Mouse (Mus musculus) hindbrain, embryonic 16.5 days (tissue): ENCODE data around the gene Nrsn1. TPM values are rescaled to one million over a fixed set of nuclear protein-coding genes. Genes with fewer than 3 reads are reported as not detected.
A peak's percentile ranks its signal among the peaks of the same experiment; 100 is the strongest.
"Not testable (repeated sequence)": the region's sequence is repeated elsewhere in the genome, so short reads cannot be mapped to it uniquely, and the experiment has no call there.

ENCODE experiments used
- ATAC-seq: fragments of 200-750 bp; cut with Nextera tagmentation; 2 replicates; pipeline ENCODE4 v1.8.0; 2017; ENCODE audit warnings: moderate TSS enrichment, moderate library complexity
- H3K27ac ChIP-seq: fragments of 300-500 bp; sonication (generic); 2 replicates; pipeline ENCODE4 v1.5.1; 2014; ENCODE audit warnings: low read depth, mild to moderate bottlenecking, control low read depth, low read length, moderate library complexity
- H3K27me3 ChIP-seq: fragments of 300-500 bp; sonication (generic); replicated peaks from 2 replicates; pipeline ENCODE4 v1.6.1; 2014; ENCODE audit warnings: low read length; ENCODE audit not compliant: control insufficient read depth, insufficient read depth
- H3K36me3 ChIP-seq: fragments of 300-500 bp; sonication (generic); 2 replicates; pipeline ENCODE4 v1.6.1; 2014; ENCODE audit warnings: mild to moderate bottlenecking, low read length, moderate library complexity, mixed read lengths; ENCODE audit not compliant: control insufficient read depth, insufficient read depth
- H3K4me1 ChIP-seq: fragments of 300-500 bp; sonication (generic); 2 replicates; pipeline ENCODE4 v1.6.1; 2014; ENCODE audit warnings: low read depth, low read length; ENCODE audit not compliant: control insufficient read depth, insufficient read depth
- H3K4me2 ChIP-seq: fragments of 300-500 bp; sonication (generic); 2 replicates; pipeline ENCODE4 v1.6.1; 2014; ENCODE audit warnings: mild to moderate bottlenecking, low read length, control low read depth, moderate library complexity
- H3K4me3 ChIP-seq: fragments of 300-500 bp; sonication (generic); 2 replicates; pipeline ENCODE4 v1.5.1; 2014; ENCODE audit warnings: mild to moderate bottlenecking, low read length, control low read depth, moderate library complexity
- H3K9ac ChIP-seq: fragments of 300-500 bp; sonication (generic); 2 replicates; pipeline ENCODE4 v1.6.1; 2014; ENCODE audit warnings: low read depth, mild to moderate bottlenecking, control low read depth, low read length, moderate library complexity
- H3K9me3 ChIP-seq: fragments of 300-500 bp; sonication (generic); 2 replicates; pipeline ENCODE4 v1.6.1; 2014; ENCODE audit warnings: mild to moderate bottlenecking, low read length, moderate library complexity; ENCODE audit not compliant: control insufficient read depth
- WGBS: fragments of 180-500 bp; shearing (Covaris S2); extraction: QIAGEN DNeasy Blood & Tissue Kit; methylation state at CpG from one replicate; pipeline ENCODE4 v1.1.7; 2014; 5-methylcytosine and 5-hydroxymethylcytosine counted together
- polyA plus RNA-seq: library from polyadenylated mRNA; unstranded; fragments of >200 nt; fragmentation: Nextera tagmentation; extraction: Ambion mirVana; gene quantifications from 2 replicates; pipeline ENCODE4 v1.2.1, GENCODE M21; 2015

The Nrsn1 gene
- 80.7 and 81.0 TPM in 2 replicates for polyA plus RNA-seq

DNA sequence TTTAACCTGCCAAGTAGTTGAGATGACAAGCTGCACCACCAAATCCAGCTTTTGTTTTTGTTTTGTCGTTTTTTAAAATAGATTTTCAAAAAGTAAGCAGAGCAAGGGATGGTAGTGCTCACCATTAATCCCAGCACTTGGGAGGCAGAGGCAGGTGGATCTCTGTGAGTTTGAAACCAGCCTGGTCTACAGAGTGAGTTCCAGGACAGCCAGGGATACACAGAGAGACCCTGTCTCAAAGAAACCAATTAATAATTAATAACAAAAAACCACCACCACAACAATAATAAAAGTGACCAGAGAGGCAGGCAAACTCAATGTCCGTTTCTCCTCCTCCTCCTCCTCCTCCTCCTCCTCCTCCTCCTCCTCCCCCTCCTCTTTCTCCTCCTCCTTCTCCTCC lies at the start of gene Nrsn1:
Nrsn1 (minus strand) TSS at position 101 of the 400 bp plus-strand sequence.
- H3K4me2 ChIP-seq = peak within 1 kb of the TSS; percentile 60
- H3K27ac ChIP-seq = peak within 1 kb of the TSS; percentile 66; the same call in 1 of the 2 replicates
- not testable (repeated sequence) for H3K9me3 ChIP-seq, H3K36me3 ChIP-seq, H3K4me1 ChIP-seq, H3K27me3 ChIP-seq, ATAC-seq
- WGBS = 61% methylated on average over 2 of the region's 2 CpGs
- H3K4me3 ChIP-seq = peak within 1 kb of the TSS; percentile 55
- peak within 1 kb of the TSS; percentile 65 for H3K9ac ChIP-seq

DNA sequence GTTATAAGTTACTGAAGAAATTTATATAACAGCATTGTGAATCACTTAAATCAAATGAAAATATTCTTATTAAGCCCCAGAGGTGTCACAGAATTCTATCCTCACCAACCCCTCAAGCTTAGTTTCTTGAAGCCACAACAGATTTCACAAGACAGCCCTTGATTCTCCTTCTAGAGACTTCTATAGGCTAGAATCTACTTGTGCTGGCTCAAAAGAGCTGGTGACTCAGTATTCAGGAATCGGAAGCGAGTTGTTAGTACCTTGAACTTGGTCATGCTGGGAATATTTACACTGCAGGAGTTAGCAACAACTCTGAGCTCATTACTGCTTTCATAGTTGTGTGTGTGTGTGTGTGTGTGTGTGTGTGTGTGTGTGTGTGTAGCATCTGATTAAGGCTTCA lies 41.8 kb upstream of the Nrsn1 start:
- no peaks in the 10 kb centered on the region for H3K36me3 ChIP-seq
- 83% methylated on average over 2 of the region's 2 CpGs for WGBS
- H3K4me3 ChIP-seq = no peak overlapping the region

DNA sequence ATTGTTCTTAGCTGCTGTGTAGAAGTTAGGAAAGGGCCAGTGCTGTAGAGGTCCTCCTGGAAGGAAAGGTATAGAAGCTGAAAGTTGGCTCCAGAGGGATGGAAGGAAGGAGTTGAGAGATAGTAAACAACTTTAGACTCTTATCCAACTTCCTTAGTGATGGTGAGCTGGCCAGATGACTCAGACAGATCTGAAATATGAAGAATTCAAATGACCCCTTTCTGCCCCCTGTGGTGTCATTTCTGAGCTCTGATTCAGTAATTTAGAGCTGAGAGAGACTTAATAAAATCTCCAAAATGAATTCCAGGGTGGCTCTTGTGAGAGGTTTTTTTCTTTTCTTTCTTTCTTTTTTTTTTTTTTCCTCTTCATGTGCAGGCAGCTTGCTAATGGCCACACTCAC lies 39.8 kb upstream of the Nrsn1 start:
- Histone ChIP-seq H3K9me3 (no peaks in the 10 kb centered on the region), H3K27ac (no peak overlapping the region), H3K36me3 (no peaks in the 10 kb centered on the region), H3K4me2 (no peak overlapping the region), H3K4me1 (no peaks in the 10 kb centered on the region), H3K4me3 (no peak overlapping the region), H3K27me3 (no peaks in the 10 kb centered on the region), H3K9ac (no peak overlapping the region)
- ATAC-seq = no peak

More for the DNA sequence above, 41.8 kb upstream of the Nrsn1 start:
- Histone ChIP-seq H3K9ac (no peak overlapping the region), H3K27me3 (no peaks in the 10 kb centered on the region), H3K9me3 (no peaks in the 10 kb centered on the region), H3K4me2 (no peak overlapping the region), H3K4me1 (no peaks in the 10 kb centered on the region), H3K27ac (no peak overlapping the region)
- ATAC-seq = no peak

DNA sequence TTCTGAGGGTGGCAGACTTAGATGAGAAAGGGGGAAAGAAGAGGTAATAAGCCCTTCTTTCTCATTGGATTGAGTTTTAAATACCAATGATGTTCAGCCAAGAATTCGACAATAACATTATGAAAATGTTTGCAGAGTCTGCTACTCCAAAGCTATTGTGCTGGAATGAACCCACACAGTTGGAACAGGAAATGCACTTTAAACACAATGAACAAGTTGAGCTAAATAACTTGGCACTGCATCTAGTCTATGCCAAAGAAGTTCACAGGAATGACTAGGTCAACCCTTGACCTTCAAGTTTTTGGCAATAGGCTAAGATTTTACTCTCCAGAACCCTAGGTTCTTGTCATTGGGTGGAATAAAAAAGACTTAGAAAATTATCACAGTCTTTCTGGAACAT lies 18.4 kb upstream of the Nrsn1 start:
- WGBS = 83% methylated on average over 1 of the region's 1 CpGs
- Histone ChIP-seq H3K4me3 (no peak overlapping the region), H3K36me3 (no peaks in the 10 kb centered on the region), H3K27me3 (no peaks in the 10 kb centered on the region), H3K9me3 (no peaks in the 10 kb centered on the region), H3K4me1 (no peaks in the 10 kb centered on the region), H3K9ac (no peak overlapping the region), H3K27ac (no peak overlapping the region), H3K4me2 (no peak overlapping the region)
- ATAC-seq = no peak

DNA sequence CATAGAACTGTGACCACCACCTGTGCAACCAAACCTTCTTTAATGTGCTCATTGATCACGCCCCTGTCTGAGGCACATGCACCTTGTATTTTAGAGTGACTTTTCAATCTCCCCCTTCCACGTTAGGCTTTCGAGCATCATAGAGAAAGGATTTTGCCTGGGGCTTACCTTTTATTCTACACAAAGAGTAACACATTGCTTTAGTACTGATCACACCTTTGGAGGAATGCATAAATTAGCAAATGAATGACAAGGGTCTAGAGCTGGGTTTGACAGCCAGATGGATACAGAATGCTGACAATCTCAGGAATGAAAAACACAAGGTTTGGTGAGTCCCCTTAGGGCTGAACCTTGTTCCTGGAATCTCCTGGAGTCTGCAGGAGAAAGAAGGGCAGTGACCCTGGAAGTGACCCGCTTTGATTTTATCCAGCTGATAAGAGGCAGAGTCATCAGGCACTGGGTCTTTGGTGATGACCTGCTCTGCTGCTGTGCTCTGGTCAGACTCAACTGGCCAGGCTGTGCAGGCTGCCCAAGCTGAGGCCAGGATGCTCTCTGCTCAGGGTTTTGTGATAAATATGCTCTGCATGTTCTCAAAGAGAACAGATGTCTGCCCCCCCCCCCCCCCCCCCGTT lies 4.7 kb upstream of the Nrsn1 start:
- H3K9ac ChIP-seq = no peak overlapping the region
- no peaks in the 10 kb centered on the region for H3K36me3 ChIP-seq
- H3K4me1 ChIP-seq = no peaks in the 10 kb centered on the region
- no peak for ATAC-seq
- no peaks in the 10 kb centered on the region for H3K27me3 ChIP-seq
- 59% methylated on average over 5 of the region's 5 CpGs for WGBS
- no peaks in the 10 kb centered on the region for H3K9me3 ChIP-seq
- no peak overlapping the region for H3K4me3 ChIP-seq
- no peak overlapping the region for H3K4me2 ChIP-seq
- H3K27ac ChIP-seq = no peak overlapping the region

DNA sequence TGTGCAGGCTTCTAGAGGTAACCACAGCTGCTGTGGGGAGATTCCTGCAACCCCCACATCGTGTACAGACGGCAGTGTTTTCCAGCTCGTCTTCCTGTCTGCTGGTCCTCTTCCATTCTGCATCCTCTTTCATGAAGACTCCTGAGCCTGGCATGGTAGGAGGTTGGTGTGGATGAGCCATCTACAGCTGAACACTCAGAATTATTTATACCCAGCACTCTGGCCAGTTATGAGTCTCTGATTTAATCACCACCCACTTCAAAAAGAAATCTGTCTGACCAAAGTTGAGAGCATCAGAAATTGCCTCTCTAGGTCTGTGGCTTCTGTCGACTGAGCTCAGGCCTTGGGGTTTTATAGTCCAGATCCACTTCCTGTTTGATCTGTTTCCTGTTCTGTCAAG lies 1.9 kb upstream of the Nrsn1 start:
- Histone ChIP-seq H3K27me3 (no peaks in the 10 kb centered on the region), H3K9ac (no peak overlapping the region), H3K4me3 (no peak overlapping the region), H3K4me2 (no peak overlapping the region), H3K27ac (no peak overlapping the region), H3K9me3 (no peaks in the 10 kb centered on the region), H3K36me3 (no peaks in the 10 kb centered on the region), H3K4me1 (peaks cover 6% of the 10 kb centered on the region)
- no peak for ATAC-seq
- 83% methylated on average over 4 of the region's 4 CpGs for WGBS

DNA sequence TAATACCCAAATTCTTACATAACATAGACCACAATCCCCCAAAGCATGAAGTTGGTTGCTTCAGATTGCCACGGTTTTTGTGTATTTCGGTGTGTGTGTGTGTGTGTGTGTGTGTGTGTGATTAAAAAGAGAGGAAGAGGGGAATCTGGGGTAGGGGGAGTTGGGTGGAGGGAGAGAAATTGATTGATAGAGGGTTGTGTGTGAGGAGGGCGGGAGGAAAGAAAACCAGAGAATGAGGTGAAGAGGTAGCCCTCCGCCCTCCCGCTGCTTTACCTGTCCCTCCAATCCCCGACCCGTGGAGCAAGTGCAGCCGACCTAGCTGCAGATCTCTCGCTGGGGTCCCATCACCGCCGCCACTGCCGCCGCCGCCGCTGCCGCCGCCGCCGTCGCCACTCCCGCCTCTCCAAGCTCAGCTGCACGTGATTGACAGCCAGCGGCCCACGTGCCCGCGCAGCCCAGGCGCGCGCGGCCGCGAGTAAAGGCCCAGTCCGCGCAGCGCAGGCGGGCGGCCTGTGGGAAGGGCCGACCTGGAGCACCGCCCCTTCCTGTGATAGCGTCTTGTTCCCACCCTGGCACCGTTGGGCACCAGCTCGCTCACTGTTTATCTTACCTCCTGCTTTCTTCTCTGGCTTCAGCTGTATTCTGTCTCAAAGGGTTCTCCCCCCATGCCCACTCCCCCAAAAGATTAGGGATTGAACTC lies 583 bp downstream of the Nrsn1 start:
- H3K4me2 ChIP-seq = peak overlapping the region; percentile 60
- 3% methylated on average over 28 of the region's 42 CpGs for WGBS
- peak overlapping the region; percentile 55 for H3K4me3 ChIP-seq
- H3K36me3 ChIP-seq = no peaks in the 10 kb centered on the region
- no peaks in the 10 kb centered on the region for H3K9me3 ChIP-seq
- peaks cover 6% of the 10 kb centered on the region for H3K4me1 ChIP-seq
- H3K27ac ChIP-seq = peak overlapping the region; percentile 66; the same call in 1 of the 2 replicates
- H3K27me3 ChIP-seq = no peaks in the 10 kb centered on the region
- ATAC-seq = peak; percentile 97
- H3K9ac ChIP-seq = peak overlapping the region; percentile 65

DNA sequence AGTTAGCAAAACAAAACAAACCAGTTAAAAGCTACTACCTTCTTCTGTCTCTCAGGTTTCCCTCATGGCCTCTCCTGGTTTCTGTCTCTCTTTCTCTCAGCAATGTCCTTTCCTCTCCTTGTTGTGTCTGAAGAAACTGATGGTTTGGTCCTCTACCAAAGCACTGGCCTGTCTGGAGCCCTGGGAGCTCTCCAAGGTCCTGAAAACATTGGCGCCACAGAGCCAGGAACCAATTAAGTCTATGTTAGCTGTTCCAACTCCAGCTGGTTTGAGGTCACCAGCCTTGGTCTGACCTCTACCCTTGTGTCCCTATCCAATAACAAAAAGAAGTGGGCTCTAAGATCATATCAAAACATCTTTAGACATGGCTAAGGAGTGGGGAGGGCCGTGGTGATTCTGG lies 1.3 kb downstream of the Nrsn1 start:
- H3K4me3 ChIP-seq = peak overlapping the region; percentile 55
- no peak for ATAC-seq
- H3K27me3 ChIP-seq = no peaks in the 10 kb centered on the region
- no peaks in the 10 kb centered on the region for H3K36me3 ChIP-seq
- no peaks in the 10 kb centered on the region for H3K9me3 ChIP-seq
- H3K27ac ChIP-seq = no peak overlapping the region
- H3K4me1 ChIP-seq = peaks cover 6% of the 10 kb centered on the region
- peak overlapping the region; percentile 60 for H3K4me2 ChIP-seq
- 19% methylated on average over 2 of the region's 2 CpGs for WGBS
- H3K9ac ChIP-seq = no peak overlapping the region

DNA sequence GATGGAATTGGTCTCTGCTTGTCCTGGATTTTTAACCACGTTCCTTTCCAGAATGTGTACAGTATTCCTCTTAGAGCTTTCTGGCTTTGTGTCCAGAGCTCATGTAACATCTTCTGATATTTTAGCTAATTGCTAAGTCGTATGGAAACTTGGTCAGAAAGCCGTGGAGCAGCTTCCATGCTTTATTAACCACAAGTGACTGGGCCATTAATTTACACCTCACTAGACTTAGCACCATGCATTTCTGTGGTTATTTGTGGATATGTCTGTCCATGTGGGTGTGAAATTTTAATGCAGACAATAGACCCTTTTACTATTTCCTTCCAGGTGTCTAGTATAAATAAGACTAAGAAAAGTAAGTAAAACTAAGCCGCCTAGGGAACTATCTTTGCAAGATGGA lies 7.6 kb downstream of the Nrsn1 start:
- Histone ChIP-seq H3K9me3 (no peaks in the 10 kb centered on the region), H3K4me1 (no peaks in the 10 kb centered on the region), H3K9ac (no peak overlapping the region), H3K36me3 (no peaks in the 10 kb centered on the region), H3K27me3 (no peaks in the 10 kb centered on the region), H3K4me3 (no peak overlapping the region), H3K4me2 (no peak overlapping the region), H3K27ac (no peak overlapping the region)
- WGBS = 70% methylated on average over 4 of the region's 4 CpGs
- ATAC-seq = no peak
